Mouse (Mus musculus) MEL (cell line): ENCODE results near the gene Tgfbrap1. TPM values are rescaled to one million over a fixed set of nuclear protein-coding genes. Genes with fewer than 3 reads are reported as not detected.
"Not testable (repeated sequence)": the region's sequence is repeated elsewhere in the genome, so short reads cannot be mapped to it uniquely, and the experiment has no call there.

Experiments used
- DNase-seq: peaks from one replicate; pipeline ENCODE4 v3.0.0; 2011; ENCODE audit warnings: low read depth, low spot score
- H3K27ac ChIP-seq: 2 replicates; pipeline ENCODE4 v1.5.1; 2012; ENCODE audit warnings: low read depth, mild to moderate bottlenecking, control low read depth, low read length, moderate library complexity; ENCODE audit not compliant: control insufficient read depth
- H3K27me3 ChIP-seq, 2 experiments: fragments of 150-350 bp in 1 of 2; sonication (generic) in 1 of 2; 2 replicates each; pipeline ENCODE4 v1.6.1; 2012; ENCODE audit warnings: low read length in 2 of 2, mild to moderate bottlenecking in 2 of 2, improper control_type of control experiment in 1 of 2, moderate library complexity in 1 of 2; ENCODE audit not compliant: insufficient read depth in 2 of 2, control insufficient read depth in 1 of 2
- H3K36me3 ChIP-seq, 2 experiments: 2 replicates each; pipeline ENCODE4 v1.6.1; 2012 to 2014; ENCODE audit warnings: low read length in 2 of 2, improper control_type of control experiment in 1 of 2, inconsistent platforms in 1 of 2, mild to moderate bottlenecking in 1 of 2; ENCODE audit not compliant: insufficient read depth in 2 of 2, control insufficient read depth in 1 of 2
- H3K4me1 ChIP-seq, 2 experiments: fragments of 150-350 bp in 1 of 2; sonication (generic) in 1 of 2; 2 replicates each; pipeline ENCODE4 v1.6.1; 2012; ENCODE audit warnings: low read length in 2 of 2, improper control_type of control experiment in 1 of 2, mild to moderate bottlenecking in 1 of 2; ENCODE audit not compliant: insufficient read depth in 2 of 2, control insufficient read depth in 1 of 2
- H3K4me3 ChIP-seq, 2 experiments: fragments of 150-350 bp in 1 of 2; sonication (generic) in 1 of 2; 2 replicates each; pipeline ENCODE4 v1.5.1; 2012; ENCODE audit warnings: low read depth in 2 of 2, low read length in 2 of 2, mild to moderate bottlenecking in 2 of 2, moderate library complexity in 2 of 2, control low read depth in 1 of 2, improper control_type of control experiment in 1 of 2; ENCODE audit not compliant: control insufficient read depth in 1 of 2, insufficient read depth in 1 of 2
- H3K79me2 ChIP-seq: 2 replicates; pipeline ENCODE4 v1.6.1; 2012; ENCODE audit warnings: mild to moderate bottlenecking, low read length, moderate library complexity; ENCODE audit not compliant: control insufficient read depth, poor library complexity, insufficient read depth
- H3K9ac ChIP-seq: 2 replicates; pipeline ENCODE4 v1.6.1; 2012; ENCODE audit warnings: low read depth, mild to moderate bottlenecking, control low read depth, low read length, moderate library complexity; ENCODE audit not compliant: control insufficient read depth, poor library complexity, severe bottlenecking
- H3K9me3 ChIP-seq: fragments of 150-350 bp; sonication (generic); replicated peaks from 2 replicates; pipeline ENCODE4 v1.6.1; 2012; ENCODE audit warnings: mild to moderate bottlenecking, low read length, improper control_type of control experiment, moderate library complexity; ENCODE audit not compliant: insufficient read depth
- BHLHE40 ChIP-seq: IDR thresholded peaks from 2 replicates; pipeline ENCODE4 v1.6.1; 2012; ENCODE audit warnings: low read depth, mild to moderate bottlenecking, inconsistent platforms, low read length, improper control_type of control experiment, borderline replicate concordance
- CHD1 ChIP-seq: IDR thresholded peaks from 2 replicates; pipeline ENCODE4 v1.6.1; 2012; ENCODE audit warnings: low read depth, mild to moderate bottlenecking, inconsistent platforms, low read length, improper control_type of control experiment
- CHD2 ChIP-seq: IDR thresholded peaks from 2 replicates; pipeline ENCODE4 v1.6.1; 2011; ENCODE audit warnings: low read length, improper control_type of control experiment
- CTCF ChIP-seq, 3 experiments: IDR thresholded peaks in 2 of 3; conservative IDR thresholded peaks in 1 of 3; 2 replicates each; pipeline ENCODE4 v1.5.1; 2011 to 2012; ENCODE audit warnings: low read length in 3 of 3, low read depth in 2 of 3, mild to moderate bottlenecking in 2 of 3, improper control_type of control experiment in 1 of 3, inconsistent platforms in 1 of 3, mixed read lengths in 1 of 3, moderate library complexity in 1 of 3; ENCODE audit not compliant: control insufficient read depth in 1 of 3, insufficient read depth in 1 of 3, poor library complexity in 1 of 3, severe bottlenecking in 1 of 3
- E2F4 ChIP-seq: IDR thresholded peaks from 2 replicates; pipeline ENCODE4 v1.6.1; 2011; ENCODE audit warnings: low read depth, low read length, improper control_type of control experiment, borderline replicate concordance
- ELF1 ChIP-seq: IDR thresholded peaks from 2 replicates; pipeline ENCODE4 v1.6.1; 2014; ENCODE audit warnings: low read depth, mild to moderate bottlenecking, inconsistent platforms, low read length, improper control_type of control experiment, moderate library complexity
- EP300 ChIP-seq, 2 experiments: IDR thresholded peaks; 2 replicates each; pipeline ENCODE4 v1.6.1; 2011; ENCODE audit warnings: improper control_type of control experiment in 2 of 2, low read length in 2 of 2, low read depth in 1 of 2, mild to moderate bottlenecking in 1 of 2
- GABPA ChIP-seq: IDR thresholded peaks from 2 replicates; pipeline ENCODE4 v1.6.1; 2012; ENCODE audit warnings: low read depth, mild to moderate bottlenecking, inconsistent platforms, low read length, improper control_type of control experiment, moderate library complexity
- JUND ChIP-seq: IDR thresholded peaks from 2 replicates; pipeline ENCODE4 v1.6.1; 2011; ENCODE audit warnings: low read depth, mild to moderate bottlenecking, improper control_type of control experiment, low read length
- MEF2A ChIP-seq: IDR thresholded peaks from 2 replicates; pipeline ENCODE4 v1.6.1; 2014; ENCODE audit warnings: low read depth, mild to moderate bottlenecking, inconsistent platforms, low read length, improper control_type of control experiment; ENCODE audit not compliant: poor library complexity, insufficient replicate concordance, severe bottlenecking; ENCODE audit errors: extremely low read depth
- MXI1 ChIP-seq: IDR thresholded peaks from 2 replicates; pipeline ENCODE4 v1.6.1; 2011; ENCODE audit warnings: mild to moderate bottlenecking, low read depth, low read length, improper control_type of control experiment
- MYC ChIP-seq: IDR thresholded peaks from 2 replicates; pipeline ENCODE4 v1.6.1; 2011; ENCODE audit warnings: low read depth, mild to moderate bottlenecking, low read length, improper control_type of control experiment, moderate library complexity
- NELFE ChIP-seq: IDR thresholded peaks from 2 replicates; pipeline ENCODE4 v1.6.1; 2011; ENCODE audit warnings: low read depth, low read length, improper control_type of control experiment
- POLR2A ChIP-seq, 2 experiments: IDR thresholded peaks; 2 replicates each; pipeline ENCODE4 v1.6.1; 2011 to 2012; ENCODE audit warnings: low read length in 2 of 2, mild to moderate bottlenecking in 2 of 2, control low read depth in 1 of 2, improper control_type of control experiment in 1 of 2, low read depth in 1 of 2, moderate library complexity in 1 of 2; ENCODE audit not compliant: control insufficient read depth in 1 of 2, insufficient read depth in 1 of 2, poor library complexity in 1 of 2
- RAD21 ChIP-seq: IDR thresholded peaks from 2 replicates; pipeline ENCODE4 v1.6.1; 2011; ENCODE audit warnings: mild to moderate bottlenecking, low read depth, low read length, improper control_type of control experiment
- RCOR1 ChIP-seq: IDR thresholded peaks from 2 replicates; pipeline ENCODE4 v1.6.1; 2012; ENCODE audit warnings: low read depth, mild to moderate bottlenecking, inconsistent platforms, low read length, improper control_type of control experiment
- SIN3A ChIP-seq: IDR thresholded peaks from 2 replicates; pipeline ENCODE4 v1.6.1; 2012; ENCODE audit warnings: low read length, improper control_type of control experiment, inconsistent platforms
- SMC3 ChIP-seq: IDR thresholded peaks from 2 replicates; pipeline ENCODE4 v1.6.1; 2011; ENCODE audit warnings: low read depth, low read length, improper control_type of control experiment
- TAL1 ChIP-seq: IDR thresholded peaks from 2 replicates; pipeline ENCODE4 v1.6.1; 2012; ENCODE audit warnings: mild to moderate bottlenecking, inconsistent platforms, low read length, moderate library complexity, mixed read lengths
- USF2 ChIP-seq, 2 experiments: IDR thresholded peaks; 2 replicates each; pipeline ENCODE4 v1.6.1; 2011 to 2012; ENCODE audit warnings: improper control_type of control experiment in 2 of 2, low read length in 2 of 2, borderline replicate concordance in 1 of 2, inconsistent platforms in 1 of 2, low read depth in 1 of 2, mild to moderate bottlenecking in 1 of 2; ENCODE audit not compliant: insufficient read depth in 1 of 2
- ZC3H11A ChIP-seq: IDR thresholded peaks from 2 replicates; pipeline ENCODE4 v1.6.1; 2012; ENCODE audit warnings: low read depth, mild to moderate bottlenecking, inconsistent platforms, low read length, improper control_type of control experiment
- ZKSCAN1 ChIP-seq: IDR thresholded peaks from 2 replicates; pipeline ENCODE4 v1.6.1; 2012; ENCODE audit warnings: low read depth, mild to moderate bottlenecking, inconsistent platforms, low read length, improper control_type of control experiment, moderate library complexity
- ZMIZ1 ChIP-seq: IDR thresholded peaks from 2 replicates; pipeline ENCODE4 v1.6.1; 2012; ENCODE audit warnings: low read depth, mild to moderate bottlenecking, inconsistent platforms, low read length, improper control_type of control experiment, moderate library complexity
- ZNF384 ChIP-seq: IDR thresholded peaks from 2 replicates; pipeline ENCODE4 v1.6.1; 2012; ENCODE audit warnings: low read depth, mild to moderate bottlenecking, inconsistent platforms, low read length, improper control_type of control experiment
- polyA plus RNA-seq, 2 experiments: library from polyadenylated mRNA; stranded (reverse) in 1 of 2; unstranded in 1 of 2; fragments of >175 nt in 1 of 2; fragments of >200 nt in 1 of 2; gene quantifications; 2 replicates each; pipeline versions ENCODE4 v1.2.1 to v1.2.4; 2012; ENCODE audit warnings: low replicate concordance in 2 of 2, low read depth in 1 of 2; ENCODE audit not compliant: insufficient read length in 2 of 2, insufficient read depth in 1 of 2, missing spikeins in 1 of 2
- total RNA-seq: library from RNA; depleted of rRNA; stranded (reverse); fragments of 300-350 nt; gene quantifications from 2 replicates; pipeline ENCODE4 v1.2.3, GENCODE M21; 2012

Gene Tgfbrap1
- total and polyA plus RNA-seq, 3 experiments: 9.2 to 17.6 TPM; not detected in 1

DNA sequence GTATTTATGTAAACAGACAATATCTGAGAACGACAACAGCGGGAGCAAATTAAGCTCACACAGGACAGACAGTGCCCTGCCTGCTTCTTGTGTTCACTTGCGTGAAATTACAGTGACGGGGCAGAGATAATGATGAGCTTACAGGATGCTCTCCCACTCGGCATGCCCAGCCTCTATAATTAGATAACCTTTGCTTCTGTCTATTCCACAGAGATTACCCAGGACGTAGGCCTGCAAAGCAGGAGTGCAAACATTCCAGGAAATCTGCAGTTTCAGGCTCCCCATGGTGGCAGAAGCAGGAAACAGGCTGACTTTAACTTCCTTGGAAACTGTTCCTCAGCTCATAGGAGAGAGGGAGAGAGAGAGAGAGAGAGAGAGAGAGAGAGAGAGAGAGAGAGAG, 56.2 kb downstream of the Tgfbrap1 start:
- TF ChIP-seq SMC3 (no peak), E2F4 (no peak), ZC3H11A (no peak), ZKSCAN1 (no peak), RAD21 (no peak), ZNF384 (no peak), USF2 (IDR thresholded peaks at IDR 0.05; ENCODE audit: borderline replicate concordance in 1 of 2, insufficient read depth in 1 of 2, low read depth in 1 of 2, low read length in 2 of 2) (no peak), CHD1 (no peak), MXI1 (no peak), NELFE (no peak), MYC (no peak), BHLHE40 (no peak)
- TF ChIP-seq, all 39 proteins: peak for 0
- no peak for DNase-seq
- Histone ChIP-seq H3K36me3 (no peaks in the 10 kb centered on the region), H3K9me3 (no peaks in the 10 kb centered on the region), H3K4me3 (no peak overlapping the region), H3K9ac (no peak overlapping the region), H3K4me1 (no peaks in the 10 kb centered on the region), H3K79me2 (no peaks in the 10 kb centered on the region), H3K27ac (no peak overlapping the region), H3K27me3 (no peaks in the 10 kb centered on the region)

DNA sequence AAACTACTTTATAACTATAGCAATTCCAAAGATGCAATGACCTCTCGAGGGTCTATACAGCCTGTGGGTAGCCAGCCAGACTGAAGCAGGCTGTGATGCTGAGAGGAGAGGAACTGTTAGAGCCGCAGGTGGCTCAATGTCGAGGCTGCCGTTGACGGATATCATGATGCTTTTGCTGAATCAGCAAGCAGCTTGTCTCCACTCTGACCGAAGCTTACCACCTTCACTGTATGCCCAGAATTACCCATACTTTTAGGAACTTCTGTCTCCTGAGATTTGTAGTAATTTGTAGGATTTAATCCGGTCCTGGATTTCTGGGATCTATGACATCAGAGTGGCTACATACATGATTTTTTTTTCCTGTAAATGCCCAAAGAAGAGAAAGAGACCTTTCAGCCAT, 62.4 kb downstream of the Tgfbrap1 start:
- no peak overlapping the region for H3K9ac ChIP-seq
- H3K4me1 ChIP-seq: no peaks in the 10 kb centered on the region
- no peak overlapping the region for H3K4me3 ChIP-seq
- H3K27ac ChIP-seq: no peak overlapping the region
- H3K36me3 ChIP-seq: no peaks in the 10 kb centered on the region
- no peaks in the 10 kb centered on the region; a peak in 1 of 4 replicates for H3K27me3 ChIP-seq
- no peaks in the 10 kb centered on the region for H3K9me3 ChIP-seq
- no peak for TF ChIP-seq CTCF (IDR thresholded peaks at IDR 0.05 in 2 of 3, conservative IDR thresholded peaks at IDR 0.05 in 1 of 3; ENCODE audit: control insufficient read depth in 1 of 3, insufficient read depth in 1 of 3, low read depth in 2 of 3, low read length in 3 of 3, poor library complexity in 1 of 3, severe bottlenecking in 1 of 3)
- TF ChIP-seq JUND: no peak
- no peak for TF ChIP-seq ELF1
- TF ChIP-seq SMC3: no peak
- no peak for TF ChIP-seq RCOR1
- TF ChIP-seq POLR2A (IDR thresholded peaks at IDR 0.05; ENCODE audit: control insufficient read depth in 1 of 2, insufficient read depth in 1 of 2, low read depth in 1 of 2, low read length in 2 of 2, poor library complexity in 1 of 2): no peak
- no peak for TF ChIP-seq SIN3A
- TF ChIP-seq ZMIZ1: no peak
- TF ChIP-seq MEF2A: no peak
- TF ChIP-seq GABPA: no peak
- TF ChIP-seq EP300 (IDR thresholded peaks at IDR 0.05; ENCODE audit: low read depth in 1 of 2, low read length in 2 of 2): no peak
- no peak for TF ChIP-seq CHD2
- TF ChIP-seq TAL1: no peak
- no peaks in the 10 kb centered on the region for H3K79me2 ChIP-seq
- DNase-seq: no peak

GRCm38 (mm10) chr1:43015153-43015685, 83.2 kb downstream of the Tgfbrap1 start:
- H3K79me2 ChIP-seq, H3K36me3 ChIP-seq, H3K4me3 ChIP-seq, H3K4me1 ChIP-seq, H3K9me3 ChIP-seq, DNase-seq, H3K27me3 ChIP-seq, H3K9ac ChIP-seq, H3K27ac ChIP-seq: not testable (repeated sequence)
